Mouse (Mus musculus) subcutaneous adipose tissue, adult 2 months (tissue): Measurements from ENCODE around the gene Cdk16. TPM values are rescaled to one million over a fixed set of nuclear protein-coding genes. Genes with fewer than 3 reads are reported as not detected.

Source experiments
- polyA plus RNA-seq: library from polyadenylated mRNA; depleted of rRNA; stranded (reverse); fragments of >200 nt; gene quantifications from 2 replicates; pipeline ENCODE4 v1.2.3, GENCODE M21; 2012; ENCODE audit warnings: low replicate concordance; rRNA removed

The Cdk16 gene
- 237 and 267 TPM in 2 replicates for polyA plus RNA-seq

GRCm38 (mm10) chrX:20687519-20688067 lies at the start of gene Cdk16:
Cdk16 (plus strand) TSS chrX:20687954.

GRCm38 (mm10) chrX:20658026-20658652 lies 29.6 kb upstream of the Cdk16 start, which contains the start of gene Uba1:
Uba1 (plus strand) TSS chrX:20658326.

DNA sequence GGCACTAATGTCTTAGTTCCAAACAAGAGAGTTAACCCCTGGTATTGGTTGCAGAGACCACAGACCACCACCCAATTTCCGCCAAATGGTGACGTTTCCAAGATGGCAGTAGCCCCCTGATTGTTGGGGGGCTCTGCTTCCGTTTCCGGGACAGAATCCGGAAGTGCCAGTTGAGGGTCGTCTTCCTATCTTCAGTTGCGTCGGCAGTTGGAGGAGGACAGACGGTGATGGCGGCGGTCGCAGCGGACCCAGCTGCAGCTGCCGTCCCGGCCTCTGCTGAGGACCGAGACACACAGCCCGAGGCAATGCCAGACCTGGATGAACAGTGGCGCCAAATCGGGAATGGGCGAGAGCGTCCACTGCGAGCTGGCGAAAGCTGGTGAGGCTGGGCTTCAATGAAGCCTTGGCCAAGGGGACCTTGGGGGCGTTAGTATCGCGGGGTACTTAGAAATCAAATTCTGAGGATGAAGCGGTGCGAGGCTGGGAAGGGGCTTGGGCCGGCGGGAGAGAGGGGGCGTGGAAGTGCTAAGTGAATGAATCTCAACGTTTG lies 16.1 kb downstream of the Cdk16 start, which contains the start of gene Usp11:
Usp11 (plus strand) TSS at position 166 of the 550 bp plus-strand sequence.

Other genes with a start within 250 kb of the Cdk16 start
- not detected in 2 replicates for gene Rgn, start 138.2 kb upstream of the Cdk16 start, polyA plus RNA-seq
- 28.2 and 69.6 TPM in 2 replicates for gene Rbm10, start 70.5 kb upstream of the Cdk16 start, polyA plus RNA-seq
- 156 and 174 TPM in 2 replicates for gene Ndufb11, start 70.3 kb upstream of the Cdk16 start, polyA plus RNA-seq
- gene Uba1, start 29.6 kb upstream of the Cdk16 start, polyA plus RNA-seq, result 271 and 335 TPM in 2 replicates
- 5.8 and 28.5 TPM in 2 replicates for gene Usp11, start 16.0 kb downstream of the Cdk16 start, polyA plus RNA-seq
- 154 and 191 TPM in 2 replicates for gene Araf, start 109.9 kb downstream of the Cdk16 start, polyA plus RNA-seq
- gene Timp1, start 182.2 kb downstream of the Cdk16 start, polyA plus RNA-seq, result 11.9 and 29.4 TPM in 2 replicates
- gene Syn1, start 233.1 kb downstream of the Cdk16 start, polyA plus RNA-seq, result 0.42 and 0.64 TPM in 2 replicates
- 39.5 and 44.0 TPM in 2 replicates for gene Cfp, start 243.6 kb downstream of the Cdk16 start, polyA plus RNA-seq